Mouse (Mus musculus): ENCODE data around the gene Lcn11.

- no peak for TF ChIP-seq CTCF (IDR thresholded peaks at IDR 0.05; ENCODE audit: borderline replicate concordance, extremely low read depth, insufficient read depth, insufficient read length)
- no peak for TF ChIP-seq POLR2A (IDR thresholded peaks at IDR 0.05; ENCODE audit: borderline replicate concordance, extremely low read depth, insufficient read depth, insufficient read length, poor library complexity, severe bottlenecking)
Observed at GRCm38 (mm10) chr2:25775991-25776390, 826 bp upstream of the Lcn11 start.

Data from brain, embryonic 14.5 days (tissue).